Mouse (Mus musculus) neural tube, embryonic 13.5 days (tissue): ENCODE measurements around the gene Mapk14. TPM values are rescaled to one million over a fixed set of nuclear protein-coding genes. Genes with fewer than 3 reads are reported as not detected.
"Not testable (repeated sequence)": the region's sequence is repeated elsewhere in the genome, so short reads cannot be mapped to it uniquely, and the experiment has no call there.

Source experiments
- ATAC-seq: fragments of 200-750 bp; cut with Nextera tagmentation; 2 replicates; pipeline ENCODE4 v1.8.0; 2017; ENCODE audit warnings: low read depth, mild to moderate bottlenecking, moderate TSS enrichment, moderate library complexity
- H3K27ac ChIP-seq: fragments of 300-500 bp; sonication (generic); replicated peaks from 2 replicates; pipeline ENCODE4 v1.5.1; 2015; ENCODE audit warnings: moderate library complexity, mild to moderate bottlenecking, inconsistent platforms
- H3K27me3 ChIP-seq: fragments of 300-500 bp; sonication (generic); 2 replicates; pipeline ENCODE4 v1.6.1; 2015; ENCODE audit warnings: mild to moderate bottlenecking, inconsistent platforms
- H3K36me3 ChIP-seq: fragments of 300-500 bp; sonication (generic); 2 replicates; pipeline ENCODE4 v1.6.1; 2015; ENCODE audit warnings: mild to moderate bottlenecking, inconsistent platforms
- H3K4me1 ChIP-seq: fragments of 300-500 bp; sonication (generic); replicated peaks from 2 replicates; pipeline ENCODE4 v1.6.1; 2015; ENCODE audit warnings: inconsistent platforms
- H3K4me2 ChIP-seq: fragments of 300-500 bp; sonication (generic); 2 replicates; pipeline ENCODE4 v1.6.1; 2015; ENCODE audit warnings: inconsistent platforms, mild to moderate bottlenecking, moderate library complexity
- H3K4me3 ChIP-seq: fragments of 300-500 bp; sonication (generic); 2 replicates; pipeline ENCODE4 v1.5.1; 2015; ENCODE audit warnings: mild to moderate bottlenecking, inconsistent platforms
- H3K9ac ChIP-seq: fragments of 300-500 bp; sonication (generic); 2 replicates; pipeline ENCODE4 v1.6.1; 2015; ENCODE audit warnings: moderate library complexity, mild to moderate bottlenecking, inconsistent platforms
- H3K9me3 ChIP-seq: fragments of 300-500 bp; sonication (generic); 2 replicates; pipeline ENCODE4 v1.6.1; 2016; ENCODE audit warnings: inconsistent platforms
- WGBS: fragments of 180-500 bp; shearing (Covaris S2); methylation state at CpG from one replicate; pipeline ENCODE4 v1.1.7; 2015; 5-methylcytosine and 5-hydroxymethylcytosine counted together
- polyA plus RNA-seq: library from polyadenylated mRNA; unstranded; fragments of >200 nt; fragmentation: Nextera tagmentation; extraction: Ambion mirVana; gene quantifications from 2 replicates; pipeline ENCODE4 v1.2.1, GENCODE M21; 2015

The Mapk14 gene
- polyA plus RNA-seq, 1 experiment from 2014 or later = 29.4 TPM

- Histone ChIP-seq H3K4me2 (no peak overlapping the region), H3K4me3 (no peak overlapping the region), H3K27me3 (no peaks in the 10 kb centered on the region), H3K9ac (no peak overlapping the region), H3K9me3 (no peaks in the 10 kb centered on the region), H3K27ac (no peak overlapping the region), H3K4me1 (no peaks in the 10 kb centered on the region), H3K36me3 (peaks cover 61% of the 10 kb centered on the region)
- ATAC-seq = no peak
- WGBS = 81% methylated on average over 7 of the region's 7 CpGs
Measured at GRCm38 (mm10) chr17:28715832-28716548, 24.9 kb downstream of the Mapk14 start.

- ATAC-seq = no peak
- H3K4me2 ChIP-seq = no peak overlapping the region
- 68% methylated on average over 3 of the region's 3 CpGs for WGBS
- no peaks in the 10 kb centered on the region for H3K9me3 ChIP-seq
- H3K9ac ChIP-seq = no peak overlapping the region
- no peak overlapping the region for H3K4me3 ChIP-seq
- no peaks in the 10 kb centered on the region for H3K27me3 ChIP-seq
- peaks cover 68% of the 10 kb centered on the region for H3K36me3 ChIP-seq
- no peak overlapping the region for H3K27ac ChIP-seq
- H3K4me1 ChIP-seq = no peaks in the 10 kb centered on the region
Measured at GRCm38 (mm10) chr17:28717535-28717934, 26.4 kb downstream of the Mapk14 start.

- H3K36me3 ChIP-seq = peaks cover 86% of the 10 kb centered on the region
- no peaks in the 10 kb centered on the region for H3K9me3 ChIP-seq
- no peak for ATAC-seq
- no peak within 1 kb of the TSS for H3K4me2 ChIP-seq
- H3K9ac ChIP-seq = no peak within 1 kb of the TSS
- H3K27me3 ChIP-seq = no peaks in the 10 kb centered on the region
- WGBS = 96% methylated on average over 4 of the region's 4 CpGs
- no peaks in the 10 kb centered on the region for H3K4me1 ChIP-seq
- no peak within 1 kb of the TSS for H3K4me3 ChIP-seq
- H3K27ac ChIP-seq = no peak within 1 kb of the TSS
Measured at GRCm38 (mm10) chr17:28725783-28726182, 34.7 kb downstream of the Mapk14 start, which contains the start of gene AC170998.1. Gene AC170998.1 (plus strand): TSS chr17:28726083.

DNA sequence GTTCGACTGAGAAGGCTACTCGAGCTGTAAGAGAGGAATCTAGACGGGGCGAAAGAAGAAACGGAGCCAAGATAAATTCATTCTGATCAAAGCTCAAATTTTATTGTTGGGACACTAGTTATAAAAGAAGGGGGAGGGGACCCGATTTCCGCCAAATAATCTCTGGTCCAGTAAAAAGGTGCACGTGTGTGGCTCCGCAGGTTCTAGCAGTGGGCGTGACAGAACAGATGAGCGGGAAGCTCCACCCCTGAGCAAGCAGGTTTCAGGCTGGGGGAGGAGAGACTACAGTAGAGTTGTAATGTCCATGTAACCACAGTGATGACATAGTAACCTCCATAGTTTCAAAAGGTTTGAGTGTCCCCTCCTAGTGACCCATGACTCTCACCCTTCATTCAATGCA, 36.4 kb downstream of the Mapk14 start:
- peaks cover 94% of the 10 kb centered on the region for H3K36me3 ChIP-seq
- WGBS = 93% methylated on average over 11 of the region's 11 CpGs
- not testable (repeated sequence) for H3K27ac ChIP-seq, H3K4me3 ChIP-seq, H3K9me3 ChIP-seq, H3K4me2 ChIP-seq, H3K27me3 ChIP-seq, H3K9ac ChIP-seq, ATAC-seq, H3K4me1 ChIP-seq

DNA sequence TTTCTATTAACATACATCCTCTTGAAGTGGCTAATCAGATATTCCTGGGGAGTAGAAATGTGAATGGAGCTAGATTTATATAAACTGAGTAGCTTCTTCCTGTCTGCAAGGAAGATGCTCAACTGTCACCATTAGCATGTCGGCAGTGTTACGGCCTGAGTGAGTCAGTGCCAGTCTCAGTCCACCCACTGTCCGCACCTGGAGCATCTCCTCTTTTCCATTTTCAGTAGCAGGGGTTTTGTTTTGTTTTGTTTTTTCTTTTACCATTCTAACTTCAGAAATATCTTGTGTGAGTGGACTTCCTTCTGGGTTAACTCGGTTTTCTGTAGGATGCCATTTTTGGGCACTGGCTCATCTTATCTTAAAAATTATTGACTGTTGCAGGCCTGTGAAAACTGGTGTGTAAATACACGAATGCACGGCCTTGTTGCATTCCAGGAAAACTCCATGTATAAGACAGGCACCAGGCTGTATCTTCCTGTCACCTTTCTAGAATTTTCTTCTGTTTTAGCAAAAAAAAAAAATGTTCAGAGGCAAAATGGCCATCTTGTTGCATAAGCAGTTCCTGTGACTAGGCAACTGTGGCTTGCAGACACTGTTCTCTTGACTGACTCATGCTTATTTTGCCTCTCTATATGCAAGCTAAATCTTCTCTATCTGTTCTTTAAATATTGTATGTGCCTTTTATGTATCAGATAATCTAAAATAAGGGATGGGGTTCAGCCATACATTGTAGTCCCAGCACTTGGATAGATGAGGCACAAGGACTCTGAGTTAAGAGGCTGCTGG, 44.4 kb downstream of the Mapk14 start:
- Histone ChIP-seq H3K27ac (no peak overlapping the region), H3K4me2 (no peak overlapping the region), H3K27me3 (no peaks in the 10 kb centered on the region), H3K4me3 (no peak overlapping the region), H3K9me3 (no peaks in the 10 kb centered on the region), H3K9ac (no peak overlapping the region), H3K4me1 (no peaks in the 10 kb centered on the region; the same call in 1 of the 2 replicates), H3K36me3 (peaks cover 58% of the 10 kb centered on the region)
- whole genome bisulfite sequencing = 94% methylated on average over 6 of the region's 6 CpGs
- no peak for ATAC-seq

DNA sequence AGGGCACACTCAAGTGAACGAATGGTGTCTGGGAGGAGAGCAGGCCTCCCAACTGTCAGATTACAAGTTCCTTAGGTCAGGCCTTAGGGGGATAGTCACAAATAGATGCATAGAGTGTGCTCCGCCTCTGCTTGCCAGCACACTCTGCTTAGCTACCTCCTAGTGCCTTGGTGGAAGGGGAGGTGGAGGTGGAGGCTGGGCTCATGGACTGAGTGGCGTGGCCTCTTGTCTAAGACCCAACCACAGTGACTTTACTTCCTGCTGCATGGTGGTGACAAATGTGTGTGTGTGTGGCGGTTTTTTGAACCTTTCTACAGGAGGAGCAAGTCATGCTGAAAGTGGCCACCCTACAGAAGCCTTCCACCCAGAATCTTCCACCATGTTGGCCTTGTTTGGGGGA, 45.4 kb downstream of the Mapk14 start:
- Histone ChIP-seq H3K4me3 (no peak overlapping the region), H3K9me3 (no peaks in the 10 kb centered on the region), H3K36me3 (peaks cover 59% of the 10 kb centered on the region), H3K4me1 (no peaks in the 10 kb centered on the region; the same call in 1 of the 2 replicates), H3K9ac (no peak overlapping the region), H3K4me2 (no peak overlapping the region), H3K27ac (no peak overlapping the region), H3K27me3 (no peaks in the 10 kb centered on the region)
- 90% methylated on average over 4 of the region's 4 CpGs for WGBS
- no peak for ATAC-seq

DNA sequence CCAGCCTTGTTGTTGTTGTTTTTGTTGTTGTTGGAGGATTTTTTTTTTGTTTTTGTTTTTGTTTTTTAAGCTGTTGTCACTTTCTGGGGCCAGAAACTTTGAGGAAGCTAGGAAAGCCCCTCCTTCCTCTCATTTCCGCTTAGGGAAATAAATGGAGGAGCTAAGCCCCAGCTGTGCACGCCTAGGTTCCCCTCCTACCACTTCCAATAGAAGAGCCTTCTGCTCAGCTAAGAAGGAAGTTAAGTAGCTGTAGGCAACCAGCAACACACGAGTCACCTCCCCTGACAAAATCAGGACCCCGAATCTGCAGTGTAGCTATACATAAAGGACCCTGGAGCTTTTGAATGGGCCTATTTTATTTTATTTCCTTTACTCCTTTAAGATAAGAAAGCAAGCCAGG, 46.8 kb downstream of the Mapk14 start:
- no peak overlapping the region for H3K27ac ChIP-seq
- no peak overlapping the region for H3K4me3 ChIP-seq
- WGBS = 84% methylated on average over 4 of the region's 4 CpGs
- no peak overlapping the region for H3K4me2 ChIP-seq
- H3K27me3 ChIP-seq = no peaks in the 10 kb centered on the region
- ATAC-seq = no peak
- no peak overlapping the region for H3K9ac ChIP-seq
- no peaks in the 10 kb centered on the region for H3K9me3 ChIP-seq
- peaks cover 58% of the 10 kb centered on the region for H3K36me3 ChIP-seq
- H3K4me1 ChIP-seq = no peaks in the 10 kb centered on the region; the same call in 1 of the 2 replicates

DNA sequence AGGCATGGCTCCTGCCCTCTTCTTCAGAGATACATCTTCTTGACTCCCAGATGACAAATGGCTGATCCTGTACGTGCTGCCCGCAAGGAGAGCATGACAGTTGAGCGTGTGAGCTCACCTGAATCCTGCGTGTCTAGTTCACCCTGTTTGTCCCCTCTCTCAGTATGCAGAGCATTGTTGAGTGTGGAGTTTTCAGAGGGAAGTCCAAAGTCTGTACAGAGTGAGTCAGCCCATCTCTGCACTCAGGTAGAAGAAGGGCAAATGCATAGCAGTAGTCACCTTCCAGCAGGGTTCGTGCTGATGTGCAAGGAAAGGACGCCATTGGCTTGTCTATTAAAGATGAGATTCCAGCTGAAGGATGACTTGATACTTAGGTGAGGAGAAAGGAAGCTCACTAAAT, 48.1 kb downstream of the Mapk14 start:
- Histone ChIP-seq H3K27me3 (no peaks in the 10 kb centered on the region), H3K4me2 (no peak overlapping the region), H3K27ac (no peak overlapping the region), H3K9me3 (no peaks in the 10 kb centered on the region), H3K4me3 (no peak overlapping the region), H3K9ac (no peak overlapping the region), H3K36me3 (peaks cover 66% of the 10 kb centered on the region), H3K4me1 (no peaks in the 10 kb centered on the region; the same call in 1 of the 2 replicates)
- 95% methylated on average over 6 of the region's 6 CpGs for WGBS
- ATAC-seq = no peak

GRCm38 (mm10) chr17:28743145-28743866, 52.2 kb downstream of the Mapk14 start:
- H3K27ac ChIP-seq = no peak overlapping the region
- H3K4me2 ChIP-seq = no peak overlapping the region
- no peaks in the 10 kb centered on the region for H3K4me1 ChIP-seq
- peaks cover 90% of the 10 kb centered on the region for H3K36me3 ChIP-seq
- WGBS = 93% methylated on average over 11 of the region's 11 CpGs
- no peak overlapping the region for H3K9ac ChIP-seq
- no peak for ATAC-seq
- H3K4me3 ChIP-seq = no peak overlapping the region
- H3K9me3 ChIP-seq = no peaks in the 10 kb centered on the region
- no peaks in the 10 kb centered on the region for H3K27me3 ChIP-seq

GRCm38 (mm10) chr17:28743916-28744315, 52.8 kb downstream of the Mapk14 start:
- Histone ChIP-seq H3K4me3 (no peak overlapping the region), H3K4me1 (no peaks in the 10 kb centered on the region), H3K36me3 (peaks cover 95% of the 10 kb centered on the region), H3K27ac (no peak overlapping the region), H3K9ac (no peak overlapping the region), H3K9me3 (no peaks in the 10 kb centered on the region), H3K27me3 (no peaks in the 10 kb centered on the region), H3K4me2 (no peak overlapping the region)
- no peak for ATAC-seq
- 91% methylated on average over 9 of the region's 9 CpGs for WGBS

GRCm38 (mm10) chr17:28745773-28746172, 54.6 kb downstream of the Mapk14 start:
- H3K4me2 ChIP-seq = no peak overlapping the region
- no peaks in the 10 kb centered on the region for H3K4me1 ChIP-seq
- no peaks in the 10 kb centered on the region for H3K9me3 ChIP-seq
- no peak for ATAC-seq
- no peak overlapping the region for H3K27ac ChIP-seq
- no peaks in the 10 kb centered on the region for H3K27me3 ChIP-seq
- H3K4me3 ChIP-seq = no peak overlapping the region
- peaks cover 83% of the 10 kb centered on the region for H3K36me3 ChIP-seq
- no peak overlapping the region for H3K9ac ChIP-seq
- 89% methylated on average over 6 of the region's 6 CpGs for WGBS

DNA sequence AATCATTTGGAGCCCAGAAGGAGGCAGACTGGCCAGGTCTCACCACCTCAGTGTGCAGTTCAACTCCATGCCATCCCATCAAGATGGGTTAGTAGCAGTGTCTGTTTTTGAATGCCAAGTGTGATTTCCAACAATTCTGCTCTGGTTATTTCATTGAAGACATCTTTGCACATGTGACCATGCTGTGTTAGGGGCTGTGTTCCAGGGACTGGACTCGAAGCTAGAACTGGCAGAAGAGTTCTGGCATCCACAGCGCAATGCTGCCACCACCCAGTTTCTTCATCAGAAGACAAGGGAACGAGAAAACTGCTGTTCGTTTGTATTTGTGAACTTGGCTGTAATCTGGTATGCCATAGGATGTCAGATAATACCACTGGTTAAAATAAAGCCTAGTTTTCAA, 56.9 kb downstream of the Mapk14 start:
- 93% methylated on average over 4 of the region's 4 CpGs for WGBS
- ATAC-seq = no peak
- Histone ChIP-seq H3K4me1 (no peaks in the 10 kb centered on the region), H3K4me3 (no peak overlapping the region), H3K27me3 (no peaks in the 10 kb centered on the region), H3K36me3 (peaks cover 62% of the 10 kb centered on the region), H3K9ac (no peak overlapping the region), H3K9me3 (no peaks in the 10 kb centered on the region), H3K27ac (no peak overlapping the region), H3K4me2 (no peak overlapping the region)
